Mouse (Mus musculus): ENCODE measurements around the gene Zfp366. TPM values are rescaled to one million over a fixed set of nuclear protein-coding genes. Genes with fewer than 3 reads are reported as not detected.

The Zfp366 gene
- total and polyA plus RNA-seq, 2 experiments from 2014 or later = 0.41 to 3.0 TPM

DNA sequence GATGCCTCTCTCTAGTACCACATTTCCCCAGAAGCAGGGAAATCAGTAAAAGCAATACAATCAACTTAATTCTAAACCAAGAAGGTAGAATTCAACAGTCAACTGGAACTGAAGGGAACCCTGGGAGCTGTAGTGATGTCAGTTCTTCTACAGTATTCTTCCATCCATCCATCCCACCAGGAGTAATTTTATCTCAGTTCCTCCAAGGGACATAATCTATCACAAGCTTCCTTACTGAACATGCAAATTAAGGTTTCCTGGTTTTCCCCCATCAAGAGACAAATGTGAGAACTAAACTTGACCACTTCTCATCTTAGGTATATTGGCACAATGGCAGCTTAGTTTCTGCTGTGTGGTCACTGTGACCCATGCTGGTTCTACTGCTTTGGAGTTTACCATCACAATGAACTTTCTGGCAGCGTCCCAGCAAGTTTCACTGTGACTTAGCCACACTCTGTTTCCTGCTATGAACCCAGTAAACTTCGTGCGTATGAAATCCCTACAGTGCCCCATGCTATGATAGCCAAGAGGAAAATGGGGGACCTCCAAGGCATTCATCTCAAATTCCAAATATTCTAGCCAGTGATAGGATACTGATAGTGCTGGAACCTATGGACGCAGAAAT, 78.6 kb downstream of the Zfp366 start:
- Histone ChIP-seq H3K27me3 (ENCODE audit: insufficient read depth, low read length) (no peaks in the 10 kb centered on the region), H3K4me3 (ENCODE audit: low read depth, low read length) (no peak overlapping the region), H3K9ac (no peak overlapping the region), H3K4me1 (ENCODE audit: insufficient read depth) (no peaks in the 10 kb centered on the region), H3K27ac (ENCODE audit: low read depth, low read length) (no peak overlapping the region), H3K36me3 (ENCODE audit: insufficient read depth) (no peaks in the 10 kb centered on the region), H3K9me3 (ENCODE audit: low read length) (no peaks in the 10 kb centered on the region), H3K4me2 (ENCODE audit: low read depth) (no peak overlapping the region)
- 62% methylated on average over 4 of the region's 4 CpGs for WGBS
- DNase-seq = no peak
- ATAC-seq = no peak
- TF ChIP-seq CTCF (IDR thresholded peaks at IDR 0.05; ENCODE audit: low read depth) = no peak

DNA sequence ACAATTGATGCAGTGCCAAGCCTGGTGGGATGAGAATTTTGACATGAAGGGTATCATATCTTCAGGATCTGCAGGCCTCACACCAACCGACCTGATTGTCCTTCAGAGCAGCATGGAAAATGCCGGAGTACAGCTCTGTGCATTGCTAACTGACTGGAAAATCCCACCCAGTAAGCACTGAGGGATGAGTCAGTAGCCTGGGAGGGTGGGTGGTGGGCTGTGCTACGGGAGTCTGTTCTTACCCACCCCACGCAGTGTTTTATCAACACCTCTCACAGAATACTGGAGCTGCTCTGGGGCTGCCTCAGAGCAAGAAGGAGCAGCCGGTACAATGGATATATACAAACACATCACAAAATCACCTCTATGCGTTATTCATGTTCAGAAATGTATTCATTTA, 79.9 kb downstream of the Zfp366 start:
- WGBS = 84% methylated on average over 6 of the region's 6 CpGs
- ATAC-seq (no peak), DNase-seq (no peak)
- Histone ChIP-seq H3K27ac (ENCODE audit: low read depth, low read length) (no peak overlapping the region), H3K36me3 (ENCODE audit: insufficient read depth) (no peaks in the 10 kb centered on the region), H3K9me3 (ENCODE audit: low read length) (no peaks in the 10 kb centered on the region), H3K4me1 (ENCODE audit: insufficient read depth) (no peaks in the 10 kb centered on the region), H3K4me3 (ENCODE audit: low read depth, low read length) (no peak overlapping the region), H3K9ac (no peak overlapping the region), H3K27me3 (ENCODE audit: insufficient read depth, low read length) (no peaks in the 10 kb centered on the region), H3K4me2 (ENCODE audit: low read depth) (no peak overlapping the region)
- no peak for TF ChIP-seq CTCF (IDR thresholded peaks at IDR 0.05; ENCODE audit: low read depth)

DNA sequence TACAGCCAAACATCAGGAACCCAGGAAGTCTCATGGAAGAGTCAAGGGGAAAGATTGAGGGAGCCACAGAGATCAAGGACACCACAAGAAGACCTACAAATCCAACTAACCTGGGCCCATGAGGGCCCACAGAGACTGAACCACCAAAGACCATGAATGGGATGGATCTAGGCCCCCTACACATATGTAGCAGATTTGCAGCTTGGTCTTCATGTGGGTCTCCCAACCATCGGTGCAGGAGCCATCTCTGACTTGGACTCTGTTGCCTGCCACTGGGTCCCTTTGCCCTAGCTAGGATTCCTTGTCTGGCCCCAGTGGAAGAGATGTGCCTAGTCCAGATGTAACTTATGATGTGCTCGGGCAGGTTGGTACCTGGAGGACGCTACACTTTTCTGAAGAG, 87.4 kb downstream of the Zfp366 start:
- ATAC-seq = no peak

DNA sequence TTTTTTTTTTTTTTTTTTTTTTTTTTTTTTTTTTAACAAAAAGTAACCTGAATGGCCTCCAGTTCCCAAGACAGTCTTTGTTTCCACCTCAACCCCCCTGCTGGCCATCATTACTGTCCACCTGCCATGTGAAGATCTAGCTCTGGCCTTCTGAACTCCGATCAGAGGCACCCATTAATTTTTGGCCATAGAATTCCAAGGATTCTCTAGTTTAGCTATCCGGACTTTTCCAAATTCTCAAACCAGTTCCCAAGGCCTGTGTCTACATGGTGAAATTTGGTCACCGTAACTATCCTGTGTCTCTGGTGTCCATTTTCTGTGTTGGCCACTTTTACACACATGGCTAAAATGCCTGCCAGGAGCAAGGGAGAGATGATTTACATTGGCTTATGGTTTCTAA, 92.9 kb downstream of the Zfp366 start:
- Histone ChIP-seq H3K36me3 (ENCODE audit: insufficient read depth) (no peaks in the 10 kb centered on the region), H3K9me3 (ENCODE audit: low read length) (no peaks in the 10 kb centered on the region), H3K4me1 (ENCODE audit: insufficient read depth) (no peaks in the 10 kb centered on the region), H3K4me2 (ENCODE audit: low read depth) (no peak overlapping the region), H3K27me3 (ENCODE audit: insufficient read depth, low read length) (no peaks in the 10 kb centered on the region), H3K27ac (ENCODE audit: low read depth, low read length) (no peak overlapping the region), H3K4me3 (ENCODE audit: low read depth, low read length) (no peak overlapping the region), H3K9ac (no peak overlapping the region)
- ATAC-seq (no peak), DNase-seq (no peak)
- WGBS = 92% methylated on average over 3 of the region's 3 CpGs
- no peak for TF ChIP-seq CTCF (IDR thresholded peaks at IDR 0.05; ENCODE audit: low read depth)

More for the DNA sequence above, 87.4 kb downstream of the Zfp366 start:
- Histone ChIP-seq H3K27ac (ENCODE audit: low read depth, low read length) (no peak overlapping the region), H3K27me3 (ENCODE audit: insufficient read depth, low read length) (no peaks in the 10 kb centered on the region), H3K9me3 (ENCODE audit: low read length) (no peaks in the 10 kb centered on the region), H3K4me1 (ENCODE audit: insufficient read depth) (no peaks in the 10 kb centered on the region), H3K36me3 (ENCODE audit: insufficient read depth) (no peaks in the 10 kb centered on the region), H3K9ac (no peak overlapping the region), H3K4me2 (ENCODE audit: low read depth) (no peak overlapping the region), H3K4me3 (ENCODE audit: low read depth, low read length) (no peak overlapping the region)
- TF ChIP-seq CTCF (IDR thresholded peaks at IDR 0.05; ENCODE audit: low read depth) = no peak
- DNase-seq = no peak
- 95% methylated on average over 3 of the region's 3 CpGs for WGBS

DNA sequence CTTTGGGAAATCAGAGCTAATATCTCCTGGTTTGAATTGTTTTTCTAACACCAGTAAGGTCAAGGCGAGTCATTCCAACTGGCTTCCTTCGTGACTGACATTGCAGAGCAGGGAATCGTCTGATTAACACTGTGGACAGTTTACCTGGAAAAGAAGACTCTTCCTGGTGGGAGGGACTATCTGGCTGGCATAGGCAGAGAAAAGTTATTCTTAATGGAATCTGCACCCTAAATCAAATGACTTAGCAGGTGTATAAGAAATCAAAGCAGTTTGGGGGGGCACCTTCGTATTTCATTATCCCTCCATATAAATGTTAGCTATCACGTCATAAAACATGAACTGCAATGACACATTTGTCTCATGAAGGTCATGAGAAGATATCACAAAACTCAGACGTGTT, 93.9 kb downstream of the Zfp366 start:
- TF ChIP-seq CTCF (IDR thresholded peaks at IDR 0.05; ENCODE audit: low read depth) = no peak
- Histone ChIP-seq H3K9me3 (ENCODE audit: low read length) (no peaks in the 10 kb centered on the region), H3K9ac (no peak overlapping the region), H3K4me3 (ENCODE audit: low read depth, low read length) (no peak overlapping the region), H3K27ac (ENCODE audit: low read depth, low read length) (no peak overlapping the region), H3K4me1 (ENCODE audit: insufficient read depth) (no peaks in the 10 kb centered on the region), H3K36me3 (ENCODE audit: insufficient read depth) (no peaks in the 10 kb centered on the region), H3K27me3 (ENCODE audit: insufficient read depth, low read length) (no peaks in the 10 kb centered on the region), H3K4me2 (ENCODE audit: low read depth) (no peak overlapping the region)
- no peak for DNase-seq
- 84% methylated on average over 6 of the region's 6 CpGs for WGBS
- no peak for ATAC-seq

DNA sequence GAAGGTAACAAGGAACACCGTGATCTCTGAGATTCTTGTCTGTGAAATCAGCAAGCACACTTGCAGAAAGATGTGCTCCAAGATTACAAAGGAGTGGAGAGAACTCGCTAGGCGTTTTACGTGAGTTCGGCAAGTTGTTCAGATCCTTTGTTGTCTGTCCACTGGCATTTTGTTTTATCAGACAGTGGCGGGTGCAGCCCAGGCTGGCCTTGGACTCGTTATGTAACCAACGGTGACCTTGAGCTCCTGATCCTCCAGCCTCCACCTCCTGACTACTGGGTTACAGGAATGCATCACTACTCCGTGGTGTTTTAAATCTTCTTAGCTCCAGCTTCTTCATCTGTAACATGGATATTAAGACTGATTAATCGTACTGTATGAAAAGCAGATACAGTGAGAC, 94.7 kb downstream of the Zfp366 start:
- Histone ChIP-seq H3K36me3 (ENCODE audit: insufficient read depth) (no peaks in the 10 kb centered on the region), H3K27me3 (ENCODE audit: insufficient read depth, low read length) (no peaks in the 10 kb centered on the region), H3K4me2 (ENCODE audit: low read depth) (no peak overlapping the region), H3K9me3 (ENCODE audit: low read length) (no peaks in the 10 kb centered on the region), H3K27ac (ENCODE audit: low read depth, low read length) (no peak overlapping the region), H3K4me3 (ENCODE audit: low read depth, low read length) (no peak overlapping the region), H3K4me1 (ENCODE audit: insufficient read depth) (peaks cover 5% of the 10 kb centered on the region; the same call in 1 of the 2 replicates), H3K9ac (no peak overlapping the region)
- no peak for TF ChIP-seq CTCF (IDR thresholded peaks at IDR 0.05; ENCODE audit: low read depth)
- no peak for DNase-seq
- no peak for ATAC-seq
- WGBS = 56% methylated on average over 10 of the region's 10 CpGs

DNA sequence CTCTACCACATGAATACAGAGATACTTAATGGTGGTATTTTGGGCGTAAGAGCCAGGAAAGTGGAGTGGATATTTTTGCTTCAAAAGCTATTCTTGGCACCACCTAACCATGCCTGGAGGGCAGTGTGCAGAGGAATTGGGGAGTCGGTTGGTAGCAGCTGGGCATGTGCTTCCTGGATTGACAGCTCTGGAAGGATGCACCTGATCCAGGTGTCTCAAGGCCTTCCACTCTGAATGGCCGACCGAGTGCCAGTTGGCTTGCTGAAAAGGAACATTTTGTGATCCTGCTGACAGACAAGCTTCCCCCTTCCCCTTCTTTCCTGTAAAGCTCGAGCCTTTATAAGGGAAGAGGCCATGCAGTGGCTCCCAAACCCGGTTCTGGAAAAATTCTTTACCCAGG, 98.3 kb downstream of the Zfp366 start:
- DNase-seq (no peak), ATAC-seq (no peak)
- no peak overlapping the region for H3K27ac ChIP-seq (ENCODE audit: low read depth, low read length)
- H3K4me2 ChIP-seq (ENCODE audit: low read depth) = no peak overlapping the region
- H3K9me3 ChIP-seq (ENCODE audit: low read length) = no peaks in the 10 kb centered on the region
- H3K27me3 ChIP-seq (ENCODE audit: insufficient read depth, low read length) = no peaks in the 10 kb centered on the region
- H3K4me3 ChIP-seq (ENCODE audit: low read depth, low read length) = no peak overlapping the region
- H3K4me1 ChIP-seq (ENCODE audit: insufficient read depth) = peaks cover 5% of the 10 kb centered on the region; the same call in 1 of the 2 replicates
- H3K9ac ChIP-seq = no peak overlapping the region
- H3K36me3 ChIP-seq (ENCODE audit: insufficient read depth) = no peaks in the 10 kb centered on the region
- no peak for TF ChIP-seq CTCF (IDR thresholded peaks at IDR 0.05; ENCODE audit: low read depth)
- 58% methylated on average over 6 of the region's 6 CpGs for WGBS

Measured in forebrain, postnatal 0 days (tissue).